Mouse (Mus musculus) hindbrain, embryonic 14.5 days (tissue): Measurements from ENCODE around the gene Mxd3. TPM values are rescaled to one million over a fixed set of nuclear protein-coding genes. Genes with fewer than 3 reads are reported as not detected.

ENCODE experiments used
- ATAC-seq: fragments of 200-750 bp; cut with Nextera tagmentation; 2 replicates; pipeline ENCODE4 v1.8.0; 2017; ENCODE audit warnings: moderate number of reproducible peaks, mild to moderate bottlenecking, moderate TSS enrichment, moderate library complexity; ENCODE audit not compliant: low FRiP score
- DNase-seq: peaks from one replicate; pipeline ENCODE4 v3.0.0-alpha.2; 2015; ENCODE audit warnings: low spot score
- H3K27ac ChIP-seq: fragments of 300-500 bp; sonication (generic); 2 replicates; pipeline ENCODE4 v1.5.1; 2014; ENCODE audit warnings: mild to moderate bottlenecking, moderate library complexity
- H3K27me3 ChIP-seq: fragments of 300-500 bp; sonication (generic); 2 replicates; pipeline ENCODE4 v1.6.1; 2014; ENCODE audit warnings: mild to moderate bottlenecking, low read length, mixed read lengths; ENCODE audit not compliant: control insufficient read depth, insufficient read depth
- H3K36me3 ChIP-seq: fragments of 300-500 bp; sonication (generic); replicated peaks from 2 replicates; pipeline ENCODE4 v1.6.1; 2014; ENCODE audit not compliant: control insufficient read depth, insufficient read depth
- H3K4me1 ChIP-seq: fragments of 300-500 bp; sonication (generic); replicated peaks from 2 replicates; pipeline ENCODE4 v1.6.1; 2014; ENCODE audit warnings: antibody characterized with exemption, low read length, mixed read lengths; ENCODE audit not compliant: control insufficient read depth, insufficient read depth
- H3K4me2 ChIP-seq: fragments of 300-500 bp; sonication (generic); replicated peaks from 2 replicates; pipeline ENCODE4 v1.6.1; 2014; ENCODE audit warnings: mild to moderate bottlenecking, moderate library complexity
- H3K4me3 ChIP-seq: fragments of 300-500 bp; sonication (generic); replicated peaks from 2 replicates; pipeline ENCODE4 v1.5.1; 2014; ENCODE audit warnings: mild to moderate bottlenecking, low read length
- H3K9ac ChIP-seq: fragments of 300-500 bp; sonication (generic); 2 replicates; pipeline ENCODE4 v1.6.1; 2014
- H3K9me3 ChIP-seq: fragments of 300-500 bp; sonication (generic); 2 replicates; pipeline ENCODE4 v1.6.1; 2016; ENCODE audit warnings: low read length; ENCODE audit not compliant: control insufficient read depth
- WGBS: fragments of 180-500 bp; shearing (Covaris S2); extraction: QIAGEN DNeasy Blood & Tissue Kit; methylation state at CpG from one replicate; pipeline ENCODE4 v1.1.7; 2014; 5-methylcytosine and 5-hydroxymethylcytosine counted together
- polyA plus RNA-seq: library from polyadenylated mRNA; unstranded; fragments of >200 nt; fragmentation: Nextera tagmentation; extraction: Ambion mirVana; gene quantifications from 2 replicates; pipeline ENCODE4 v1.2.1, GENCODE M21; 2014

Mxd3 gene
- polyA plus RNA-seq, 1 experiment from 2014 or later: 8.4 TPM

- ATAC-seq (no peak), DNase-seq (no peak)
- 85% methylated on average over 1 of the region's 1 CpGs for WGBS
- no peaks in the 10 kb centered on the region for H3K9me3 ChIP-seq
- H3K4me1 ChIP-seq: no peaks in the 10 kb centered on the region
- H3K4me3 ChIP-seq: no peak overlapping the region
- peaks cover 95% of the 10 kb centered on the region for H3K36me3 ChIP-seq
- H3K4me2 ChIP-seq: no peak overlapping the region
- no peaks in the 10 kb centered on the region for H3K27me3 ChIP-seq
- H3K9ac ChIP-seq: no peak overlapping the region
- H3K27ac ChIP-seq: no peak overlapping the region
These were observed 32.9 kb downstream of the Mxd3 start for GRCm38 (mm10) chr13:55296760-55297159.

GRCm38 (mm10) chr13:55288854-55289253 lies 40.8 kb downstream of the Mxd3 start:
- ATAC-seq: no peak
- Histone ChIP-seq H3K4me3 (no peak overlapping the region), H3K9me3 (no peaks in the 10 kb centered on the region), H3K4me2 (no peak overlapping the region), H3K36me3 (peaks cover 71% of the 10 kb centered on the region), H3K4me1 (no peaks in the 10 kb centered on the region), H3K27me3 (no peaks in the 10 kb centered on the region), H3K27ac (no peak overlapping the region), H3K9ac (no peak overlapping the region)
- 86% methylated on average over 3 of the region's 3 CpGs for WGBS
- DNase-seq: no peak

- WGBS: 94% methylated on average over 5 of the region's 5 CpGs
- Histone ChIP-seq H3K27me3 (no peaks in the 10 kb centered on the region), H3K27ac (no peak overlapping the region), H3K4me3 (no peak overlapping the region), H3K36me3 (peaks cover 73% of the 10 kb centered on the region), H3K4me2 (no peak overlapping the region), H3K9me3 (no peaks in the 10 kb centered on the region), H3K9ac (no peak overlapping the region), H3K4me1 (no peaks in the 10 kb centered on the region)
- ATAC-seq (no peak), DNase-seq (no peak)
These were observed 52.0 kb downstream of the Mxd3 start for GRCm38 (mm10) chr13:55277646-55278045.

GRCm38 (mm10) chr13:55277203-55277602 lies 52.4 kb downstream of the Mxd3 start:
- Histone ChIP-seq H3K9ac (no peak overlapping the region), H3K9me3 (no peaks in the 10 kb centered on the region), H3K4me2 (no peak overlapping the region), H3K27ac (no peak overlapping the region), H3K4me3 (no peak overlapping the region), H3K27me3 (no peaks in the 10 kb centered on the region), H3K4me1 (no peaks in the 10 kb centered on the region), H3K36me3 (peaks cover 73% of the 10 kb centered on the region)
- WGBS: 84% methylated on average over 5 of the region's 5 CpGs
- no peak for ATAC-seq
- no peak for DNase-seq

Other genes with a start within 250 kb of the Mxd3 start
- gene Uimc1, start 229.5 kb downstream of the Mxd3 start, polyA plus RNA-seq: 20.8 and 21.5 TPM in 2 replicates
- 30.9 and 33.4 TPM in 2 replicates for gene Zfp346, start 224.5 kb downstream of the Mxd3 start, polyA plus RNA-seq
- gene Gm17617, start 196.3 kb downstream of the Mxd3 start, polyA plus RNA-seq: not detected in 2 replicates
- gene Fgfr4, start 177.2 kb downstream of the Mxd3 start, polyA plus RNA-seq: 0.92 and 1.7 TPM in 2 replicates
- 53.9 and 70.7 TPM in 2 replicates for gene Nsd1, start 120.0 kb downstream of the Mxd3 start, polyA plus RNA-seq
- gene Prelid1, start 9.3 kb downstream of the Mxd3 start, polyA plus RNA-seq: 347 and 348 TPM in 2 replicates
- 92.6 and 95.8 TPM in 2 replicates for gene Rab24, start 7.9 kb downstream of the Mxd3 start, polyA plus RNA-seq
- gene Lman2, start 33.0 kb upstream of the Mxd3 start, polyA plus RNA-seq: 44.8 and 49.2 TPM in 2 replicates
- 0.40 and 0.72 TPM in 2 replicates for gene Rgs14, start 39.9 kb upstream of the Mxd3 start, polyA plus RNA-seq
- 0.14 TPM in 1 of 2 replicates, not detected in the other for gene Slc34a1, start 68.4 kb upstream of the Mxd3 start, polyA plus RNA-seq
- gene Pfn3, start 85.4 kb upstream of the Mxd3 start, polyA plus RNA-seq: 0.81 and 1.5 TPM in 2 replicates
- 0.09 and 0.34 TPM in 2 replicates for gene F12, start 97.0 kb upstream of the Mxd3 start, polyA plus RNA-seq
- 41.9 and 42.7 TPM in 2 replicates for gene Grk6, start 115.2 kb upstream of the Mxd3 start, polyA plus RNA-seq
- gene Prr7, start 134.4 kb upstream of the Mxd3 start, polyA plus RNA-seq: 6.3 and 8.9 TPM in 2 replicates
- 406 and 416 TPM in 2 replicates for gene Dbn1, start 158.3 kb upstream of the Mxd3 start, polyA plus RNA-seq
- 139 and 141 TPM in 2 replicates for gene Pdlim7, start 183.9 kb upstream of the Mxd3 start, polyA plus RNA-seq
- 3.8 and 5.7 TPM in 2 replicates for gene Dok3, start 199.5 kb upstream of the Mxd3 start, polyA plus RNA-seq
- gene Ddx41, start 206.8 kb upstream of the Mxd3 start, polyA plus RNA-seq: 49.5 and 51.1 TPM in 2 replicates
- 41.4 and 47.4 TPM in 2 replicates for gene Fam193b, start 241.3 kb upstream of the Mxd3 start, polyA plus RNA-seq
- gene Tmed9, start 243.9 kb upstream of the Mxd3 start, polyA plus RNA-seq: 45.7 and 53.6 TPM in 2 replicates